22 mouse cellular contexts compared by ENCODE assay signal in the genomic region with DNA sequence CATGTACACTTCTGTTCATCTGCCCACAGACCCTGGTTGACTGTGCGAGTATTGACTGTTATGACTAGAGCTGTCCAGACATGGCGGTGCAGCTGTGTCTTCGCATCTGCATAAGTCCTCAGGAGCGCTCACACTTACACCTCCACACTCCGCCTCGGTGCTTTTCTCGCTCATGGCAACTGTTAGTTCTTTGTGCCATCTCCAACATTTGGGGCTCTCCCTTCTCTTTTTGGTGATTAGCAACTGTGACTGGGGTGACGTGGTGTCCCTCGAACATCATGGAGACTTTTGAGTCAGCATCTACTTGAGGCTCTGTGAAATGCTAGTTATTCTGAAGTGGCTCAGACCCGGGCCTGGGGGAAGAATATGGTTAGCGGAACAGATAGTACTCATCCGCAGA. TPM values are rescaled to one million over a fixed set of nuclear protein-coding genes. Genes with fewer than 3 reads are reported as not detected.
DNase-seq lines count a peak whose midpoint lies in the region; ATAC-seq and TF ChIP-seq lines count a peak whose summit lies in the region.
"Had no signal": no experiment of that assay in that cellular context is flagged by ENCODE, and none has a peak within 500 bp of the region (broad histone marks: within the 10 kb centered on the region; RNA-seq: fewer than 3 reads in every experiment).

No protein-coding gene starts in this region.

- no peak for TF ChIP-seq EP300 in heart, postnatal 0 days (IDR thresholded peaks at IDR 0.05; ENCODE audit: low read depth)

- 0 out of 2 replicates have a peak overlapping the region, but pooled peaks have one; percentile 78 for H3K27ac ChIP-seq in heart, postnatal 0 days (ENCODE audit: low read depth)
- H3K27ac ChIP-seq: hindbrain, embryonic 10.5 days; hindbrain, postnatal 0 days; left cerebral cortex, adult 2 months; midbrain, embryonic 15.5 days had no signal

- 82% methylated on average over 12 of the region's 12 CpGs for WGBS in heart, postnatal 0 days

- H3K9me3 ChIP-seq in heart, postnatal 0 days (replicated peaks; ENCODE audit: control insufficient read depth, low read length): no peaks in the 10 kb centered on the region
- H3K9me3 ChIP-seq: hindbrain, embryonic 10.5 days; midbrain, embryonic 15.5 days had no signal

- H3K4me2 ChIP-seq in heart, postnatal 0 days (ENCODE audit: low read depth, low read length): no peak overlapping the region
- H3K4me2 ChIP-seq: midbrain, embryonic 15.5 days had no signal

- TF ChIP-seq CTCF in heart, postnatal 0 days (IDR thresholded peaks at IDR 0.05; ENCODE audit: low read depth): no peak

- H3K4me3 ChIP-seq in heart, postnatal 0 days (ENCODE audit: low read depth, low read length): no peak overlapping the region
- H3K4me3 ChIP-seq: hindbrain, embryonic 10.5 days; left cerebral cortex, adult 2 months; midbrain, embryonic 15.5 days; myocyte had no signal

- DNase-seq in frontal cortex, postnatal 25 days (ENCODE audit: low spot score in 2 of 2): no peak
- no peak for DNase-seq in heart, postnatal 0 days (ENCODE audit: low spot score)
- no peak for DNase-seq in heart, adult 9 months (ENCODE audit: low spot score in 2 of 2)
- DNase-seq in splenic B cell, adult 2 months (ENCODE audit: low read depth, low spot score): peak; percentile 26
- no peak for DNase-seq in thymus, postnatal 0 days (ENCODE audit: low spot score)
- DNase-seq: adrenal gland, postnatal 10 days; cerebellum, postnatal 14 days; forebrain, postnatal 0 days; heart, adult 11 months; kidney, postnatal 10 days; left cerebral cortex, postnatal 4 days; liver; lung, postnatal 10 days; right cerebral cortex, postnatal 4 days; thymus, postnatal 14 days had no signal

- H3K9ac ChIP-seq in heart, postnatal 0 days (replicated peaks; ENCODE audit: low read depth, low read length): no peak overlapping the region
- H3K9ac ChIP-seq: forebrain, postnatal 0 days; midbrain, embryonic 15.5 days had no signal

- H3K27me3 ChIP-seq in heart, postnatal 0 days (ENCODE audit: control insufficient read depth, insufficient read depth, low read length): no peaks in the 10 kb centered on the region
- no peaks in the 10 kb centered on the region for H3K27me3 ChIP-seq in splenic B cell, adult 2 months (ENCODE audit: control insufficient read depth, insufficient read depth, low read length, poor library complexity, severe bottlenecking)
- H3K27me3 ChIP-seq: midbrain, embryonic 15.5 days had no signal

- H3K36me3 ChIP-seq in heart, postnatal 0 days (replicated peaks; ENCODE audit: control insufficient read depth, insufficient read depth, low read length): peaks cover 22% of the 10 kb centered on the region
- H3K36me3 ChIP-seq in splenic B cell, adult 2 months (ENCODE audit: control insufficient read depth, insufficient read depth, low read length, poor library complexity, severe bottlenecking): no peaks in the 10 kb centered on the region

- H3K4me1 ChIP-seq in heart, postnatal 0 days (ENCODE audit: control insufficient read depth, insufficient read depth): peaks cover 69% of the 10 kb centered on the region

- peak; percentile 17; the same call in 1 of the 2 replicates for ATAC-seq in frontal cortex, adult (ENCODE audit: low TSS enrichment)
- ATAC-seq in heart, postnatal 0 days (ENCODE audit: insufficient read depth, low read depth): no peak
- peak; percentile 86 for ATAC-seq in CD4-positive, CD25-positive, alpha-beta regulatory T cell, adult 4 months
- ATAC-seq: forebrain, postnatal 0 days; hindbrain, postnatal 0 days; midbrain, embryonic 15.5 days had no signal

RNA-seq across cellular contexts. Expression of a gene that starts 29.2 kb away (rescaled TPM):
- total RNA-seq in heart, postnatal 0 days (2014; rRNA removed; ENCODE audit: low replicate concordance): 66.5 and 74.1 TPM in 2 replicates
- 16.1 and 19.5 TPM in 2 replicates for polyA plus RNA-seq in heart, postnatal 0 days (2015; fragmentation: Nextera tagmentation; extraction: Ambion mirVana)
- polyA plus RNA-seq in CD4-positive, CD25-positive, alpha-beta regulatory T cell, adult 4 months (2017; shearing (Covaris generic)): 10 to 100 TPM; 31.7 to 32.9 TPM
- polyA plus RNA-seq in thymus, postnatal 0 days (2015; fragmentation: Nextera tagmentation; extraction: Ambion mirVana): 22.5 and 33.6 TPM in 2 replicates

RNA-seq across cellular contexts. Expression of a gene that starts 56.3 kb away (rescaled TPM):
- total RNA-seq in heart, postnatal 0 days (2014; rRNA removed; ENCODE audit: low replicate concordance): 19.8 and 21.4 TPM in 2 replicates
- 6.7 and 7.4 TPM in 2 replicates for polyA plus RNA-seq in heart, postnatal 0 days (2015; fragmentation: Nextera tagmentation; extraction: Ambion mirVana)
- polyA plus RNA-seq in CD4-positive, CD25-positive, alpha-beta regulatory T cell, adult 4 months (2017; shearing (Covaris generic)): 1 to 10 TPM; 6.5 to 7.9 TPM
- polyA plus RNA-seq in thymus, postnatal 0 days (2015; fragmentation: Nextera tagmentation; extraction: Ambion mirVana): 13.2 and 15.6 TPM in 2 replicates
